Mouse (Mus musculus) hindbrain, postnatal 0 days (tissue): ENCODE measurements at regions not wholly inside any gene's neighbourhood (a gene's known extent, or its start where the extent isn't known, plus 50 kb on each side); places are given as distances from the start of the nearest gene placed in this dataset.

Source experiments
- ATAC-seq: fragments of 200-750 bp; cut with Nextera tagmentation; 2 replicates; pipeline ENCODE4 v1.8.0; 2017; ENCODE audit warnings: mild to moderate bottlenecking, moderate TSS enrichment, moderate library complexity
- DNase-seq: peaks from one replicate; pipeline ENCODE4 v3.0.0-alpha.2; 2015; ENCODE audit warnings: low spot score
- H3K27ac ChIP-seq: fragments of 300-500 bp; sonication (generic); 2 replicates; pipeline ENCODE4 v1.5.1; 2014; ENCODE audit warnings: mild to moderate bottlenecking
- H3K27me3 ChIP-seq: fragments of 300-500 bp; sonication (generic); 2 replicates; pipeline ENCODE4 v1.6.1; 2014; ENCODE audit warnings: low read length, mixed read lengths; ENCODE audit not compliant: insufficient read depth
- H3K36me3 ChIP-seq: fragments of 300-500 bp; sonication (generic); 2 replicates; pipeline ENCODE4 v1.6.1; 2014; ENCODE audit warnings: low read length, mixed read lengths; ENCODE audit not compliant: insufficient read depth
- H3K4me1 ChIP-seq: fragments of 300-500 bp; sonication (generic); 2 replicates; pipeline ENCODE4 v1.6.1; 2014; ENCODE audit warnings: antibody characterized with exemption, low read length, mixed read lengths; ENCODE audit not compliant: insufficient read depth
- H3K4me2 ChIP-seq: fragments of 300-500 bp; sonication (generic); 2 replicates; pipeline ENCODE4 v1.6.1; 2014; ENCODE audit warnings: low read depth, mild to moderate bottlenecking, low read length, moderate library complexity, mixed read lengths
- H3K4me3 ChIP-seq: fragments of 300-500 bp; sonication (generic); 2 replicates; pipeline ENCODE4 v1.5.1; 2014; ENCODE audit warnings: low read length
- H3K9ac ChIP-seq: fragments of 300-500 bp; sonication (generic); replicated peaks from 2 replicates; pipeline ENCODE4 v1.6.1; 2014; ENCODE audit warnings: mild to moderate bottlenecking, low read length, moderate library complexity, mixed read lengths
- H3K9me3 ChIP-seq: fragments of 300-500 bp; sonication (generic); 2 replicates; pipeline ENCODE4 v1.6.1; 2016; ENCODE audit warnings: low read length, mixed read lengths
- CTCF ChIP-seq: IDR thresholded peaks from 2 replicates; pipeline ENCODE4 v1.5.1; 2016; ENCODE audit warnings: antibody characterized with exemption, control low read depth, low read depth
- WGBS: fragments of 180-500 bp; shearing (Covaris S2); extraction: QIAGEN DNeasy Blood & Tissue Kit; methylation state at CpG from one replicate; pipeline ENCODE4 v1.1.7; 2014; 5-methylcytosine and 5-hydroxymethylcytosine counted together

- peak; percentile 90 for TF ChIP-seq CTCF
- Histone ChIP-seq H3K4me1 (no peaks in the 10 kb centered on the region), H3K9ac (no peak overlapping the region), H3K36me3 (no peaks in the 10 kb centered on the region), H3K27ac (no peak overlapping the region), H3K4me3 (no peak overlapping the region), H3K9me3 (no peaks in the 10 kb centered on the region), H3K27me3 (no peaks in the 10 kb centered on the region), H3K4me2 (no peak overlapping the region; the same call in 1 of the 2 replicates)
- DNase-seq (peak; percentile 75), ATAC-seq (no peak)
- WGBS: 35% methylated on average over 11 of the region's 11 CpGs
These were observed 139.3 kb upstream of the Dcn start for GRCm38 (mm10) chr10:97339866-97340706.

GRCm38 (mm10) chr10:97345347-97345746, 134.1 kb upstream of the Dcn start:
- Histone ChIP-seq H3K9me3 (no peaks in the 10 kb centered on the region), H3K9ac (no peak overlapping the region), H3K27me3 (no peaks in the 10 kb centered on the region), H3K27ac (no peak overlapping the region), H3K36me3 (no peaks in the 10 kb centered on the region), H3K4me2 (no peak overlapping the region), H3K4me1 (no peaks in the 10 kb centered on the region), H3K4me3 (no peak overlapping the region)
- 27% methylated on average over 6 of the region's 6 CpGs for WGBS
- peak; percentile 87 for DNase-seq
- peak; percentile 94 for TF ChIP-seq CTCF
- peak; percentile 84 for ATAC-seq

GRCm38 (mm10) chr10:97346949-97347348, 132.5 kb upstream of the Dcn start:
- Histone ChIP-seq H3K4me2 (no peak overlapping the region), H3K27me3 (no peaks in the 10 kb centered on the region), H3K36me3 (no peaks in the 10 kb centered on the region), H3K9ac (no peak overlapping the region), H3K4me3 (no peak overlapping the region), H3K27ac (no peak overlapping the region), H3K9me3 (no peaks in the 10 kb centered on the region), H3K4me1 (no peaks in the 10 kb centered on the region)
- 92% methylated on average over 2 of the region's 2 CpGs for WGBS
- ATAC-seq (no peak), DNase-seq (no peak)
- no peak for TF ChIP-seq CTCF

- WGBS: 75% methylated on average over 3 of the region's 3 CpGs
- Histone ChIP-seq H3K27ac (no peak overlapping the region), H3K4me1 (no peaks in the 10 kb centered on the region), H3K9ac (no peak overlapping the region), H3K36me3 (no peaks in the 10 kb centered on the region), H3K4me3 (no peak overlapping the region), H3K4me2 (no peak overlapping the region), H3K9me3 (no peaks in the 10 kb centered on the region), H3K27me3 (no peaks in the 10 kb centered on the region)
- DNase-seq: no peak
- no peak for ATAC-seq
- TF ChIP-seq CTCF: peak; percentile 12; the same call in 1 of the 2 replicates
These were observed 110.8 kb upstream of the Dcn start for GRCm38 (mm10) chr10:97368625-97369024.

- H3K27me3 ChIP-seq: no peaks in the 10 kb centered on the region
- H3K27ac ChIP-seq: no peak overlapping the region
- H3K4me2 ChIP-seq: no peak overlapping the region
- no peak overlapping the region for H3K4me3 ChIP-seq
- DNase-seq (peak; percentile 84), ATAC-seq (no peak)
- WGBS: 9% methylated on average over 2 of the region's 2 CpGs
- H3K4me1 ChIP-seq: no peaks in the 10 kb centered on the region
- peak; percentile 89 for TF ChIP-seq CTCF
- H3K9ac ChIP-seq: no peak overlapping the region
- H3K36me3 ChIP-seq: no peaks in the 10 kb centered on the region
- H3K9me3 ChIP-seq: no peaks in the 10 kb centered on the region
These were observed 103.6 kb upstream of the Dcn start for GRCm38 (mm10) chr10:97375824-97376223.

- no peaks in the 10 kb centered on the region for H3K27me3 ChIP-seq
- no peak overlapping the region for H3K4me3 ChIP-seq
- H3K4me2 ChIP-seq: no peak overlapping the region
- ATAC-seq: no peak
- no peaks in the 10 kb centered on the region for H3K36me3 ChIP-seq
- WGBS: 74% methylated on average over 4 of the region's 4 CpGs
- TF ChIP-seq CTCF: no peak
- no peaks in the 10 kb centered on the region for H3K9me3 ChIP-seq
- DNase-seq: no peak
- H3K9ac ChIP-seq: no peak overlapping the region
- H3K4me1 ChIP-seq: no peaks in the 10 kb centered on the region
- H3K27ac ChIP-seq: no peak overlapping the region
These were observed 103.0 kb upstream of the Dcn start for GRCm38 (mm10) chr10:97376376-97376775.

- Histone ChIP-seq H3K4me1 (no peaks in the 10 kb centered on the region), H3K27me3 (no peaks in the 10 kb centered on the region), H3K4me3 (no peak overlapping the region), H3K9me3 (no peaks in the 10 kb centered on the region), H3K27ac (no peak overlapping the region), H3K36me3 (no peaks in the 10 kb centered on the region), H3K4me2 (no peak overlapping the region), H3K9ac (no peak overlapping the region)
- no peak for TF ChIP-seq CTCF
- no peak for ATAC-seq
- no peak for DNase-seq
These were observed 97.8 kb upstream of the Dcn start for GRCm38 (mm10) chr10:97381586-97381985.
